Mouse (Mus musculus): ENCODE measurements around the gene Olfr1051. TPM values are rescaled to one million over a fixed set of nuclear protein-coding genes. Genes with fewer than 3 reads are reported as not detected.

The Olfr1051 gene
- total RNA-seq (2023) = not detected

GRCm38 (mm10) chr2:86278988-86279387 is at the start of gene Olfr1051:
TSS of gene Olfr1051 (minus strand) at chr2:86279088.

GRCm38 (mm10) chr2:86315184-86315583 is 36.3 kb upstream of the Olfr1051 start, which contains the start of gene Olfr1053:
TSS of gene Olfr1053 (minus strand) at chr2:86315284.

GRCm38 (mm10) chr2:86292155-86292554 is 13.3 kb upstream of the Olfr1051 start, which contains the start of gene Olfr1052:
TSS of gene Olfr1052 (plus strand) at chr2:86292455.

GRCm38 (mm10) chr2:86258228-86258627 is 20.7 kb downstream of the Olfr1051 start, which contains the start of gene Olfr1049:
TSS of gene Olfr1049 (minus strand) at chr2:86258328.

GRCm38 (mm10) chr2:86240189-86240588 is 38.7 kb downstream of the Olfr1051 start, which contains the start of gene Olfr1048:
TSS of gene Olfr1048 (minus strand) at chr2:86240289.

GRCm38 (mm10) chr2:86231301-86231700 is 47.6 kb downstream of the Olfr1051 start, which contains the start of gene Olfr1047:
TSS of gene Olfr1047 (minus strand) at chr2:86231401.

Other genes starting within 250 kb of the Olfr1051 start
- not detected for gene Olfr1034, start 233.2 kb downstream of the Olfr1051 start, total RNA-seq (2023)
- not detected for gene Olfr1036, start 205.1 kb downstream of the Olfr1051 start, total RNA-seq (2023)
- not detected for gene Olfr1037, start 191.7 kb downstream of the Olfr1051 start, total RNA-seq (2023)
- gene Olfr1039, start 143.2 kb downstream of the Olfr1051 start, total RNA-seq (2023) = not detected
- not detected for gene Olfr1040, start 132.4 kb downstream of the Olfr1051 start, total RNA-seq (2023)
- gene Olfr1042, start 117.2 kb downstream of the Olfr1051 start, total RNA-seq (2023) = not detected
- not detected for gene Olfr1043, start 111.6 kb downstream of the Olfr1051 start, total RNA-seq (2023)
- gene Olfr1044, start 101.3 kb downstream of the Olfr1051 start, total RNA-seq (2023) = not detected
- gene Olfr52, start 93.4 kb downstream of the Olfr1051 start, total RNA-seq (2023) = not detected
- gene Olfr1045, start 76.1 kb downstream of the Olfr1051 start, total RNA-seq (2023) = not detected
- gene Olfr1046, start 59.8 kb downstream of the Olfr1051 start, total RNA-seq (2023) = not detected
- not detected for gene Olfr1047, start 47.7 kb downstream of the Olfr1051 start, total RNA-seq (2023)
- gene Olfr1048, start 38.8 kb downstream of the Olfr1051 start, total RNA-seq (2023) = not detected
- not detected for gene Olfr1049, start 20.8 kb downstream of the Olfr1051 start, total RNA-seq (2023)
- not detected for gene Olfr1052, start 13.4 kb upstream of the Olfr1051 start, total RNA-seq (2023)
- gene Olfr1053, start 36.2 kb upstream of the Olfr1051 start, total RNA-seq (2023) = not detected
- gene Olfr1054, start 56.3 kb upstream of the Olfr1051 start, total RNA-seq (2023) = not detected
- not detected for gene Olfr1055, start 71.2 kb upstream of the Olfr1051 start, total RNA-seq (2023)
- gene Olfr1056, start 83.4 kb upstream of the Olfr1051 start, total RNA-seq (2023) = not detected
- not detected for gene Olfr1057, start 99.3 kb upstream of the Olfr1051 start, total RNA-seq (2023)
- gene Olfr1058, start 109.5 kb upstream of the Olfr1051 start, total RNA-seq (2023) = not detected
- not detected for gene Olfr1061, start 135.0 kb upstream of the Olfr1051 start, total RNA-seq (2023)
- gene Olfr1062, start 147.7 kb upstream of the Olfr1051 start, total RNA-seq (2023) = not detected
- not detected for gene Olfr1065, start 171.5 kb upstream of the Olfr1051 start, total RNA-seq (2023)
- not detected for gene Olfr1066, start 177.2 kb upstream of the Olfr1051 start, total RNA-seq (2023)
- not detected for gene Olfr228, start 208.3 kb upstream of the Olfr1051 start, total RNA-seq (2023)
- gene Olfr1076, start 229.4 kb upstream of the Olfr1051 start, total RNA-seq (2023) = not detected

Data from CD4-positive naive resting alpha-beta T cell, adult 76 days (primary cell).